Mouse (Mus musculus) midbrain, embryonic 16.5 days (tissue): ENCODE measurements at regions not wholly inside any gene's neighbourhood (a gene's known extent, or its start where the extent isn't known, plus 50 kb on each side); places are given as distances from the start of the nearest gene placed in this dataset.
A peak's percentile ranks its signal among the peaks of the same experiment; 100 is the strongest.

Experiments used
- ATAC-seq: fragments of 200-750 bp; cut with Nextera tagmentation; 2 replicates; pipeline ENCODE4 v1.8.0; 2017; ENCODE audit warnings: moderate TSS enrichment
- H3K27ac ChIP-seq: fragments of 300-500 bp; sonication (generic); 2 replicates; pipeline ENCODE4 v1.5.1; 2014; ENCODE audit warnings: mild to moderate bottlenecking, low read length, mixed read lengths
- H3K27me3 ChIP-seq: fragments of 300-500 bp; sonication (generic); 2 replicates; pipeline ENCODE4 v1.6.1; 2014; ENCODE audit warnings: low read depth, low read length, mixed read lengths; ENCODE audit not compliant: control insufficient read depth, insufficient read depth
- H3K36me3 ChIP-seq: fragments of 300-500 bp; sonication (generic); 2 replicates; pipeline ENCODE4 v1.6.1; 2014; ENCODE audit warnings: mild to moderate bottlenecking, low read length, moderate library complexity, mixed read lengths; ENCODE audit not compliant: control insufficient read depth, insufficient read depth
- H3K4me1 ChIP-seq: fragments of 300-500 bp; sonication (generic); 2 replicates; pipeline ENCODE4 v1.6.1; 2014; ENCODE audit warnings: mild to moderate bottlenecking, low read length, mixed read lengths; ENCODE audit not compliant: control insufficient read depth, insufficient read depth
- H3K4me2 ChIP-seq: fragments of 300-500 bp; sonication (generic); 2 replicates; pipeline ENCODE4 v1.6.1; 2014; ENCODE audit warnings: mild to moderate bottlenecking, low read length, mixed read lengths
- H3K4me3 ChIP-seq: fragments of 300-500 bp; sonication (generic); 2 replicates; pipeline ENCODE4 v1.5.1; 2014; ENCODE audit warnings: low read depth, mild to moderate bottlenecking, low read length, moderate library complexity, mixed read lengths
- H3K9ac ChIP-seq: fragments of 300-500 bp; sonication (generic); 2 replicates; pipeline ENCODE4 v1.6.1; 2014; ENCODE audit warnings: low read depth, low read length, mixed read lengths
- H3K9me3 ChIP-seq: fragments of 300-500 bp; sonication (generic); replicated peaks from 2 replicates; pipeline ENCODE4 v1.6.1; 2014; ENCODE audit warnings: mild to moderate bottlenecking, low read length, mixed read lengths; ENCODE audit not compliant: control insufficient read depth, poor library complexity, severe bottlenecking
- WGBS: fragments of 180-500 bp; shearing (Covaris S2); extraction: QIAGEN DNeasy Blood & Tissue Kit; methylation state at CpG from one replicate; pipeline ENCODE4 v1.1.7; 2014; 5-methylcytosine and 5-hydroxymethylcytosine counted together

DNA sequence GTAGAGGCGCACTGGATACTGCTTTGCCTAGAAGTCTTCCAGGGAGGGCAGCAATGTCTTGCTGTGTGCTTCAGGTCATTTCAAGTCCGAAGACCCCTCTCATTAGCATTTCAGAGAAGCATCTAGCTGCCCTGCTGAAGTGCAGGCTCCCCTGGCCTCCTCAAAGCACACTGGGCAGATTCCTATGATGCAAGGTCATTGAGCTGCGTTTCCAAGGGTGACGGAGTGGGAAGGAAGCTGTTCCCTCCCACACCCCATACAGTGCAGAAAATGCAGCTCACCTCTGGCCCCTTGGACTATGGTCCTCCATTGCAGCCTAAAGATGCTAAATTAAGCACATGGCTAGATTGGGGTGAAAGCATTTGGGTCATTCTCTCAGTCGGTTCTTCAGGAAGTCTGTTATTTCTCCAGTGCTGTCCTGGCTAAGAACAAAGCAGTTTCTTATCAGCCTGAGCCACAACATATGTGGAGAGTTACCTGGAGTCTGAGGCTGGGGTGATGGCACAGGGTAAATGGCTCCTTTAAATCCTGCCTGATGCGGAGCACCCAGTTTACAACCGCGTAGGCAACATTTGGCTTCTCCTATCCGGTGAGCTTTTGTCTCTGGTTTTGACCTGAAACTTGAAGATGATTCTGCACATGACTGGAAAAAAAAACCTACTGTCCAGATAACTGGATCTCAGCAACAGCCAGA, 52.6 kb upstream of the Parp11 start:
- Histone ChIP-seq H3K9ac (0 out of 2 replicates have a peak overlapping the region, but pooled peaks have one; percentile 14), H3K36me3 (no peaks in the 10 kb centered on the region), H3K27ac (peak overlapping the region; percentile 20; the same call in 1 of the 2 replicates), H3K4me1 (peaks cover 10% of the 10 kb centered on the region), H3K4me3 (no peak overlapping the region), H3K27me3 (no peaks in the 10 kb centered on the region), H3K4me2 (no peak overlapping the region), H3K9me3 (no peaks in the 10 kb centered on the region)
- WGBS: 23% methylated on average over 9 of the region's 9 CpGs
- peak; percentile 83 for ATAC-seq
